Mouse (Mus musculus) liver, postnatal 0 days (tissue): Measurements from ENCODE around the gene Safb.

Experiments
- CTCF ChIP-seq: sonication (generic); IDR thresholded peaks from 2 replicates; pipeline ENCODE4 v1.5.1; 2016; ENCODE audit warnings: antibody characterized with exemption, low read depth
- EP300 ChIP-seq: IDR thresholded peaks from 2 replicates; pipeline ENCODE4 v1.6.1; 2016; ENCODE audit warnings: antibody characterized with exemption, low read depth, mild to moderate bottlenecking

- peak; percentile 99 for TF ChIP-seq CTCF
- TF ChIP-seq EP300 = no peak; the same call in 1 of the 2 replicates
Observed at GRCm38 (mm10) chr17:56613236-56613844, 28.7 kb downstream of the Safb start, which contains the start of gene Rpl36.
